Mouse (Mus musculus): ENCODE data around the gene Ank. TPM values are rescaled to one million over a fixed set of nuclear protein-coding genes. Genes with fewer than 3 reads are reported as not detected.

Ank gene
- total RNA-seq, 2 experiments from 2014 or later, result 35.1 to 35.5 TPM

- DNase-seq, result no peak
Observed at GRCm38 (mm10) chr15:27574992-27575781, 108.7 kb downstream of the Ank start.

DNA sequence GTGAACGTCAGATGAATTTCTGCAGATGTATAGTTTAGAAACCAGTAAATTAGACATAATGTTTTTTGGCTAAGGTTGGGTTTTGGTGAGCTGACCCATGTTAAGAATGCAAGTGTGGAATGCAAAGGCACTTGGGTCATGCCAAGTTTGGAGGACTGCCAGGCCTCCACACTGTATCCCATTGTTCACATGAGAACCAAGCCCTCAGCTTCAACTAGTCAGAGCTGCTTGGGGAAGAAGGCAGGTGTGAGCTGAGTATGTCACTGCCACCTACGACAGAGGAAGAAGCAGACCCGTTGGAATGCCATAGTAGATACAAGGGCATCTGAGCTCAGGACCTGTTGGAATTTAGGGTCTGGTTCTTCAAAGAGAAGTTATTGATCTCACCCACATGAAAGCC lies 109.5 kb downstream of the Ank start:
- no peak for DNase-seq

- no peak for DNase-seq
Observed at GRCm38 (mm10) chr15:27576886-27577285, 110.4 kb downstream of the Ank start.

- DNase-seq, result no peak
Observed at GRCm38 (mm10) chr15:27577915-27578780, 111.7 kb downstream of the Ank start.

DNA sequence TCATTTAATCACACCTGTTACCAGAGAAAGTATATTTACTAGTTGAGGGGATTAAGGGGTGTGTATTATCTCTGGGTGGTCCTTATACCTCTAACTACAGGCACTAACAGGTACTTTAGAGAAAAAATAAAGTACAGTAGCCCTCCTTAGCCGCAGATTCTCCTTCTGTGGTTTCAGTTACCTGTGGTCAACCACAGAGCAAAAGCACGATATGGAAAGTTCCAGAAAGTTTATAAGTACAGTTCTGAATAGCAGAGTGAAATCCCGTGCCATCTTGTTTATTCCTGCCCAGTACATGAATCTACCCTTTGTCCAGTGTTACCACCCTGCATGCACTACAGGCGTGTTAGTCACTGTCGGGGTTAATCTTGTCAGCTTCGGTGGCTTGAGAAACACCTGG lies 112.4 kb downstream of the Ank start:
- no peak for DNase-seq

GRCm38 (mm10) chr15:27579853-27580252 lies 113.4 kb downstream of the Ank start:
- DNase-seq, result no peak

- no peak for DNase-seq
Observed at GRCm38 (mm10) chr15:27580771-27581170, 114.3 kb downstream of the Ank start.

- no peak for DNase-seq
Observed at GRCm38 (mm10) chr15:27581640-27582039, 115.2 kb downstream of the Ank start.

DNA sequence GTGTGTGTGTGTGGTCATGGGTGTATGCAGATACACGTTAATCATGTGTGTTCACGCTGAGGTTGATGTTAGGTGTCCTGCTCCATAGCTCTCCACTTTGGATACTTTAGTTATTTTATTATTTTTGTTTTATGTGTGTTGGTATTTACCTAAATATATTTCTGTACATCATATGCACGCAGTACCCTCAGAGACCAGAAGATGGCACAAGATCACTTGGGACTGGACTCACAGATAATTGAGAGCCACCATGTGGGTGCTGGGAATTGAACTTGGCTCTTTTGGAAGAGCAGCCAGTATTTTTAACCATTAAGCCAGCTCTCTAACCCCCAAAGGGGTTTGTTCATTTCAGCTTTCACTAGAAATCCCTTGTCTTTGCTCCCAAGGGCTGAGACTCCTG lies 116.0 kb downstream of the Ank start:
- DNase-seq, result no peak

DNA sequence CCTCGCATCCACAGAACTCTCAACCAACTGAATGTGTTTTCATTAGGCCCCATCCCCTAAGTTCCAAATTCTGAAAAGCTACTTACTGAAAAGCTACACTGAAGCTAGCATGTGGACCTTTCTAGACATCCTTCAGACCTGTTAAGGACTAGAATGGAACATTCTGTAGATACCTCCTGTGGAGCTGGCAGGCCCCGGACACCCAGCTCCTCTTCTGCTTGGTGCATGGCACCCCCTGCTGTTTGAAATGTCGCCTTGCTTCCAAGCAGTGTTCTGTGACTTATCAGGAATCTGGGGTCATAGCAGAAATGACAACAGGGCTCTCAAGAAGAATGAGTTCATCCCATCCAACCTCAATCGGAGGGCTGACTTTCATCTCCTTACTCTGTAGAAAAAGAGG lies 116.6 kb downstream of the Ank start:
- DNase-seq, result peak; percentile 67

- DNase-seq, result no peak
Observed at GRCm38 (mm10) chr15:27583620-27584019, 117.1 kb downstream of the Ank start.

DNA sequence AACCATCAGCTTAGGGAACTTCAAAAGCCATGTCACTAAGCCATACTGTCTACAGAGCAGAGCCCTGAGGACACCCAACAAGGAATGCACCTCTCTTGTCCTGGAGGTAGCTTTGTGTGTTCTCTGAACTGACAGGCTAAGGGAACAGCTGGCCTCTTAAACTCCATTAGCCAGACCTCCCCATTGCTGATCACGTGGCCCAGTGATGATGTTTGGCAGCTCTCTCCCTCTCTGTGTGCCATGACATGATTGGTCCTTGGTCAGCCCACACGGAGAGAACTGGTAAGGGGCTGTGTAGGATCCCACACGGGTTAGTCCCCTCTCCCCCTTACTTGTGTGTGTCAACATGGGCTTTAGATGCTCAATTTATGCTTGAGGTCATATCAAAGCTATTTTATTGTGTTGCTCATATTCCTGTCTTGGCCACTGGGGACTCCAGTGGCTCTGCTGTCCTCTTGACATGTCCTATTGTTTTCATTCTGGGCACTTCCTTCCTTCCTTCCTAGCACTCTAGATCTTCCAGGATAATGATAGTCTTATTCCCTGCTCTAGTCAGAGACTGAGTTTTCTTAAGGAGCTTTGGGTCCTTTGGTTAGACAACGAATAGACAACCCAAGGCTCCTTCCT lies 119.1 kb downstream of the Ank start:
- DNase-seq, result no peak

DNA sequence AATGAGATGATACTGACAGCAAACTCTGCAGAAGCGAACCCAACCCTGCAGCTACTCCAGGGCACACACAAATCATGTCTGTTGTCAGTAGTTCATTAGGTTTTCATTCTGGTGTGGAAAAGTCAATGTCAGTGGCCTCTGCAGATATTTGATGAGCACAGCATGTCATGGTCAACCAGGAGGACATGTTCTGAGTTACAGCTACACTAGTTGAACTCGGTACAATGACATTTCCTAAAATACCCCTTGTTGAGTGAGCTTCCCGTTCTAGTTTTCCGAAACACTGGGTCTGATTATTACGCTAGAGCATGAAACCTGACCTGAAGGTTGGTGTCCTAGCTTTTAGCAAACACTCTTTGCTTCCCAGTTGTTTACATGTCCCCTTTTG lies 119.6 kb downstream of the Ank start:
- DNase-seq, result no peak

DNA sequence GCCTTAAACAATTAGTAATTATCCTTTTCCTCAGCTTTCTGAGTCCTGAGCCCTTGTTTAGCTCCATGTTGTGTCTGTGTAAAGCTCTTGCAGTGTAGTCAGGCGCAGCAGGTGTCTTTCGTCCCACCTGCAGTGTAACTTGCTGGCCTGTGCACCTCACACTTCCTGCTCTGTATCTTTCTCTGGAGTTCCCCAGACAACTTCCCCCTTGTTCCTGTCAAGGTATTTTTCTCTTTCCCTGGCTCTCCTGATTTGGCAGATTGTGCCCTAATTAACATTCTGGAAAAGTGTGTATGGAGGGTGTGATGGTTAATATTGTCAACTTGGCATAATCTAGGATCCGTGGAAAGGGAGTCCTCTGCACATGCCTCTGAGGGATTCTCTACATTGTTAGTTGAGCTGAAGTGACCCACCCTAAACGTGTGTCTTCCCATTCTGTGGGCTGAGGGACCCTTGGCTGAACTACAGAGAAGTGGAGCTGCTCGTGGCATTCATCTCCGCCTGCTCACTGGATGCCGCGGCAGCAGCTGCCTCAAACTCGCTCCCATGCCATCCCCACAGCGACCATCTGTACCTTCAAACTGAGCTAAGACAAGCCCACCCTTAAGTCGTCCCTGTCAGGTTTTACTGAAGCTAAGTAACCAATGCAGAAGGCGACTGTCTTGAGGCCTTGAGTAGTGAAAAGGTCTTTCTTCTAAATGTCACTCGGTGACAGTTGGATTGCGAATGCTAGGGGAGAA lies 121.8 kb downstream of the Ank start:
- no peak for DNase-seq

DNA sequence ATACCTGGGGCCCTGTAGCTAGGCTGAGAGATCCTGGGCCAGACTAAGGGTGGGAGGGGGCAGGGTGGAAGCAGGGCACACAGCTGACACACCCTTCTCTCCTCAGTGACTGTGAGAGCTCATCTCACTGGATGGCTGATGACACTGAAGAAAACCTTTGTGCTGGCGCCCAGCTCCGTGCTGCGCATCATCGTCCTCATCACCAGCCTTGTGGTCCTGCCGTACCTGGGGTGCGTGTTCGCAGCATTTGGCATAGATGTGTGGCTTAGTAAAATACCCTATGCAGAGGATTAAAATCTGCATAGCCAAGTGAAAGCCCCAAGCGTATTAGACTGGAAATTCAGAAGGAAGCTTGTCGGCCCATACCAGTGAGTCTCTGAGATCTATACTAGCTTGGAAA lies 124.3 kb downstream of the Ank start:
- no peak for DNase-seq

DNA sequence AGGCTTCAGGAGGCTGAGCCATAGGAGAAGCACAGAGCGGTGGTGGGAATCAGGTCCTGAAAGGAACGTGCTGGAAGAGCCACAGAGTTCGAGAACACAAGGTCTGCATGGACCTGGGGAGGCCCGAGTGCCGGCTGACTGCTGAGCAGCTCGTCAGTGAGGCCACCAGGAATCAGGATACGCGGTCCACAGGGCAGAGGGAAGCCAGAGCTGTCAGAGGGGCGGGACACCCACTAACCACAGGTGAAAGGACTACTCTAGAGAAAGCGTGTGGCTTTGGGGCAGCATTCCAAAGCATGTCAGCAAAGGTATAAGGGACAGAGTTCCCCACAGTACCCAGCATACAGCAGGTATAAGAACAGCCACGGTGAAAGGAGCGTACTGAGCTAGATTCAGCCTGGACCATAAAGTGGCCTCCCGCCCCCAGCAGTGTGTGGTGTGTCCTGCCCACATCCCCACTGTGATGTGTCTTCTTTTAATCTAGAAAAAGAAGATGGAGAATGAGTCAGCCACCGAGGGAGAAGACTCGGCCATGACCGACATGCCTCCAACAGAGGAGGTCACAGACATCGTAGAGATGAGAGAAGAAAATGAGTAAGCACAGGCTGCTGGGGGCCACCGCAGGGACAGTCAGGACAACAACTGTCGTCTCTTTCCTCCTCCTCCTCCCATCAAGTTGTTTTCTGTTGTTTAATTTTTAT lies 126.3 kb downstream of the Ank start:
- DNase-seq, result no peak

DNA sequence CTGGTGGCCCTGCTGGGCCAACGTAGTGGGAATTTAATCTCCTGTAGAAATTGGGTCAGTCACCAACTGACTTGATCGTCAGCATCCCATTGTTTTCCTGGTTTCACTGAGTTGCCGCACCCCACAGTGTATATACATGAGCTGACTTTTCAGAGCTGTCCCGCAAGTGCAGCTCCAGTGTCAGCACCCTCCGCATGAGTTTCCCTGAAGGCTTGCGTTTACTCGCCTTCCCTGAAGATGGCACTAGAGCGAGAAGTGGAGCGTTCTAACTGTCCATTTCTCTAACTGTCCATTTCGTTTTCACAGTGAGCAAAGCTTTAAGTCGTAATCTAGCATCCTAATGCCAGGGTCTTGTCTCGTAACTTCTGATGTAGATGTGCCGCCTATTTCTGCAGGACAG lies 127.2 kb downstream of the Ank start:
- no peak for DNase-seq

DNA sequence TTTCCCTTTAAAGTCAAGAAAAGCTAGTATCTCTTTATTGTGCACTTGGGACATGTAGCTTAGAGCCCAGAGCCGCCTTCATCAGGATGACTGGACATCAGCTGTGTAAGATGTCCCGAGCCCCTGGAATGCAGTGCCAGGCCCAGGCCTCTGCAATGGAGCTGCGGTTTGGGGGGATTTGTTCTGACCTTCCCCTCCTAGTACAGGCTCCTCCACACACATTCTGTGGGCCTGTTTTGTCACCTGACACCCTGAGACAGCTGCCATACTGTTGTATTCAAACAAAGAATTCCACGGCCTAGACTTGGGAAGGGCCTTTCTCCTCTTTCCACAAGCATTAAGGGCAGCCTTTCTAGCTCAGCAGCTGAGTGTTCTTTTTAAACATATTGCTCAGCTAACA lies 128.5 kb downstream of the Ank start:
- no peak for DNase-seq

DNA sequence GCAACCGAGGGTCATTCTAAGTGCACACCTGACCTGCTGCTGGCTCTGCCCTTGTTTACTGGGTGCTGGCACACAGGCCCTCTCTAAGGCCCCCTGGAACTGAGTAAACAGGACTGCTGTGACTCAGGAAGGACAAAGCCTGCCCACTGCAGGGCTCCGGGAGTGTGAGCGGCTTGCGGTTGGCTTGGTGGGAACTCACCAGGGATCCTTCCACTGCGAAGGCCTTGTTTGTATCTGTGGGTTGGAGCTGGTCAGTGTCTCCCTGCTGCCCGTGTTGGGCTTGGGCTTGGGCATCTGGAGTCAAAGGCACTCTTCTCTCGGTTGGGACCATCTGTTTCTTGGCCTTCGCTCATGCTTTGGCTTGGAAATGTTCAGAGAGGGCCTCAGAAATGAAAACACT lies 129.1 kb downstream of the Ank start:
- no peak for DNase-seq

DNA sequence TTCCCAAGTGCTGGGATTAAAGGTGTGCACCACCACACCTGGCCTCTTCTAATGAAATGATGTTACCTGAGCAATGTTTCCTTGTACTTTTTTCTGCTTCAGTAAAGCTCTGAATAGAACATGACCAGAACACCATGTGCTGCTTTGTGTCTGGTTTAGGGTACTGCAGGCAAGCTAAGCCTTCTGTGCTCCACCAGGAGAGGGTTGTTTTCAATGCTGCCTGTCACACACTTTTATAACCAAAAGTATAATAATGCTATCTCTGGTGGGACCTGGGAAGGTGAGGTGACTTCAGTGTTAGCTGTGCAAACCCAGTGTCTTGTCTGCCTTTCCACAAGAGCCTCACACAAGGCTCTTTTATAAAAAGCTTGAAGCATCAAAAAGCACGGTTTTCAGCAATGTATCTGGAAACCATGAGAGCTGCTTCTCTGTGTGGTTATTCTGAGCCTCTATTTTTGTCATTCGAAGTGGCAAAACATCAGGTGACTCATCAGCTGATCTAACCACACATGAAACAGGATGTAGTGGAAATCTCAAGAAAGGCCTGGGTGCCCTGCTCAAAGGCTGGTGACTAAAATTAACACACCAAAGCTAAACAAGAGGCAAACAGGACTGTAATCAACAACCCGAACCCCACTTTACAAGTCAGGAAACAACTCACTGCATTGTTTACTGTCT lies 130.1 kb downstream of the Ank start:
- no peak for DNase-seq

GRCm38 (mm10) chr15:27597516-27597915 lies 131.0 kb downstream of the Ank start:
- no peak for DNase-seq
